Mouse (Mus musculus): Measurements from ENCODE around the gene Sppl2b.

DNA sequence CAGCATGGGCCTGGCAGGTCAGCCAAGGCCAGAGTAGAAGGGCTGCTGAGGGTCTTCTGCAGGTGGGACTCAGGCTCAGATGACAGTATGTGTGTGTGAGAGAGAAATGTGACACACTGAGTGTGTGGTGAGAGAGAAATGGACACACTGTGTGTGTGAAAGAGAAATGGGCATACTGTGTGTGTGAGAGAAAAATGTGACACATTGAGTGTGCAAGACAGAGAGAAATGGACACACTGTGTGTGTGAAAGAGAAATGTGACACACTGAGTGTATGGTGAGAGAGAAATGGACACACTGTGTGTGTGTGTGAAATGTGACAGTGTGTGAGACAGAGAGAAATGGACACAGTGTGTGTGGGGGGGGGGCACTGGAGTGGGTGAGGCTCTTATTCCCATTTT lies 56.8 kb downstream of the Sppl2b start:
- TF ChIP-seq CTCF (IDR thresholded peaks at IDR 0.05; ENCODE audit: extremely low read depth, insufficient read depth, insufficient read length, insufficient replicate concordance), result no peak
- no peak for TF ChIP-seq POLR2A (IDR thresholded peaks at IDR 0.05; ENCODE audit: low read depth, low read length)
